Mouse (Mus musculus) c-Kit-positive CD71-positive TER-119-positive erythroid progenitor cells, embryonic 14.5 days (primary cell): Measurements from ENCODE around the gene Klhl33.
"Not testable (repeated sequence)": the region's sequence is repeated elsewhere in the genome, so short reads cannot be mapped to it uniquely, and the experiment has no call there.

Experiments used
- DNase-seq: peaks from one replicate; pipeline ENCODE4 v3.0.0-alpha.2; 2013; ENCODE audit warnings: low spot score

The Klhl33 gene

GRCm38 (mm10) chr14:50897374-50897765 lies at the start of gene Klhl33:
Gene Klhl33 (minus strand): TSS chr14:50897507.
- no peak for DNase-seq

GRCm38 (mm10) chr14:50945526-50945925 lies 48.2 kb upstream of the Klhl33 start:
- DNase-seq = not testable (repeated sequence)

GRCm38 (mm10) chr14:50945081-50945480 lies 47.8 kb upstream of the Klhl33 start:
- DNase-seq = not testable (repeated sequence)

- DNase-seq = not testable (repeated sequence)
These were observed 47.3 kb upstream of the Klhl33 start for GRCm38 (mm10) chr14:50944668-50945033.

GRCm38 (mm10) chr14:50943932-50944667 lies 46.8 kb upstream of the Klhl33 start, which contains the start of gene Gm49342:
Gene Gm49342 (plus strand): TSS chr14:50944517.
- peak; percentile 93 for DNase-seq

- no peak for DNase-seq
These were observed 41.6 kb upstream of the Klhl33 start for GRCm38 (mm10) chr14:50938940-50939339.

GRCm38 (mm10) chr14:50938119-50938908 lies 41.0 kb upstream of the Klhl33 start:
- DNase-seq = no peak

- no peak for DNase-seq
These were observed 39.3 kb upstream of the Klhl33 start for GRCm38 (mm10) chr14:50936649-50937048.

- no peak for DNase-seq
These were observed 34.2 kb upstream of the Klhl33 start for GRCm38 (mm10) chr14:50931493-50932020.

- peak; percentile 98 for DNase-seq
These were observed 33.6 kb upstream of the Klhl33 start, which contains the start of the genes Pip4p1 and Pnp for GRCm38 (mm10) chr14:50930754-50931492. Gene Pip4p1 (minus strand): TSS chr14:50930856. Gene Pnp (plus strand): TSS chr14:50931082.

- DNase-seq = no peak
These were observed 33.1 kb upstream of the Klhl33 start for GRCm38 (mm10) chr14:50930377-50930753.

- DNase-seq = no peak
These were observed 32.6 kb upstream of the Klhl33 start for GRCm38 (mm10) chr14:50929951-50930350.

GRCm38 (mm10) chr14:50927366-50927765 lies 30.1 kb upstream of the Klhl33 start:
- no peak for DNase-seq

- DNase-seq = no peak
These were observed 28.0 kb upstream of the Klhl33 start for GRCm38 (mm10) chr14:50925111-50925920.

GRCm38 (mm10) chr14:50924281-50925064 lies 27.2 kb upstream of the Klhl33 start, which contains the start of the genes Osgep and Apex1:
Gene Osgep (minus strand): TSS chr14:50924893.
Gene Apex1 (plus strand): TSS chr14:50924968.
- peak; percentile 96 for DNase-seq

GRCm38 (mm10) chr14:50923437-50923836 lies 26.1 kb upstream of the Klhl33 start:
- DNase-seq = not testable (repeated sequence)

GRCm38 (mm10) chr14:50911356-50911755 lies 14.0 kb upstream of the Klhl33 start:
- DNase-seq = no peak

GRCm38 (mm10) chr14:50908126-50908525 lies 10.8 kb upstream of the Klhl33 start:
- no peak for DNase-seq

- DNase-seq = not testable (repeated sequence)
These were observed 8.0 kb upstream of the Klhl33 start for GRCm38 (mm10) chr14:50905327-50905726.

GRCm38 (mm10) chr14:50904828-50905129 lies 7.5 kb upstream of the Klhl33 start:
- no peak for DNase-seq
